Mouse (Mus musculus) kidney, adult 9 months (tissue): Measurements from ENCODE around the gene Batf2.
"Not testable (repeated sequence)": the region's sequence is repeated elsewhere in the genome, so short reads cannot be mapped to it uniquely, and the experiment has no call there.

Experiments
- DNase-seq: peaks from one replicate; pipeline ENCODE4 v3.0.0; 2022

Gene Batf2

DNA sequence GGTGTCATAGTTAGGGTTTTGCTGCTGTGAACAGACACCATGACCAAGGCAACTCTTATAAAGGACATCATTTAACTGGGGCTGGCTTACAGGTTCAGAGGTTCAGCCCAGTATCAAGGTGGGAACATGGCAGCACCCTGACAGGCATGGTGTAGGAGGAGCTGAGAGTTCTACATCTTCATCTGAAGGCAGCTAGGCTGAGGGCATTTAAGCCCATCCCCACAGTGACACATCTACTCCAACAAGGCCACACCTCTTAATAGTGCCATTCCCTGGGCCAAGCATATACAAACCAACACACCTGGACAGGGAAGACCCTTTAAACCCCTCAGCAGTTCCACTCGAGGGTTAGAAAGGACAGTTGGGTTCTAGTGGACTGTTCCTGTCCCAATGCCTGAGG lies 7.6 kb upstream of the Batf2 start:
- DNase-seq: not testable (repeated sequence)

- DNase-seq: no peak
Measured at GRCm38 (mm10) chr19:6136397-6136796, 4.4 kb upstream of the Batf2 start.

DNA sequence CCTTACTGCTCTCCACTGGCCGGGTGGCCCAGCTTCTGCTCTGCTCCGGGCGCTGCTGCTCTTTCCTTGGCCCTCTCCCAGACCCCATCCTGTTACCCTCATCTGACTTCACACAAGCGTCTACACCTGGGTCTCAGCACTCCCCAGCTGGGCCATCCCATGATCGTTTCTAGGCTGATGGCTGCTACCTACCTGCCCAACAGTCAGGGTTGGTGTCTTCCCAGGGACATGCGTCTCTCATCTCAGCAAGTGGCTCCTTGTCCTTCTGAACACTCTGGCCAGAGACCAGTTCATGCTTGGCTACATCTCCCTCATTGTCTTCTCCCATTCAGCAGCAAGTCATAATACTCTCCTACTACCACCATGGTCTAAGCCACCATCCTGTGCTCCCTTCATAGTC lies 1.1 kb upstream of the Batf2 start:
- DNase-seq: peak; percentile 43

DNA sequence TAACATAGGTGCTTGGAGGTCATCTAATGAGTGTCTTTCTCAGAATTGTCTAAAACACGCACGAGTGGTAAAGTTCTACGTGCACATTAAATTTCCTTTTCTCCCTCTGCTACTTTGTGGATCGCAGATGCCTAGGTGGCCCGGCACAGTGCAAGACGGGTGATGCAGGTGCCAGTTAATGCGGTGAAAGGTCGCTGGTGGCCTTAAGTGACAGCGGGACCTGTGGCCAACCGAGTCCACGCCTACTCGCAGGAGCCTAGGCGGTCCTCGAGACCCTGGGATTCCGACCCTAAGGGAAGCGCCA lies 457 bp upstream of the Batf2 start:
- DNase-seq: no peak

- peak; percentile 90 for DNase-seq
Measured at GRCm38 (mm10) chr19:6141394-6141749, 589 bp downstream of the Batf2 start, which contains the start of gene Arl2. Gene Arl2, minus strand, starts transcription at chr19:6141548.

GRCm38 (mm10) chr19:6144842-6145241 lies 4.1 kb downstream of the Batf2 start:
- no peak for DNase-seq

GRCm38 (mm10) chr19:6155174-6155573 lies 14.4 kb downstream of the Batf2 start:
- no peak for DNase-seq

DNA sequence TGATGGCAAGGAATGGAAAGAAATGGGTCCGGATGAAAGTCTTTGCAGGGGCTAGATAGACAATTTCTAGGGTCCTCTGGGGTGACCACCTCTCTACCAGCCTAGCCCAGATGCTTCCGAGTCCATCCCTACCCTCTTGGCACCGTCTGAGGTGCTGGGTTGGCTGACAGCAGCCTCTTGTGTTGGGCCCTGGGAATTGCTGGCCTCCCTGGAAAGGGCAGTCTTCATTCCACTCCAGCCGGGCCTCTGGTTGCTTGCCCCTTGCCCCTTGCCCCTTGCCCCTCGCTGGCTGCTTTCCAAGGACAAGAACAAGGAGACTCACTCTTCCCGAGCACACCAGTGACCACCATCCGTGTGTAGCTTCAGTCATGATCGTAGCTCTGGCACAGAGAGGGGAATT lies 15.6 kb downstream of the Batf2 start:
- peak; percentile 68 for DNase-seq

GRCm38 (mm10) chr19:6157220-6157619 lies 16.4 kb downstream of the Batf2 start:
- DNase-seq: no peak

- peak; percentile 59 for DNase-seq
Measured at GRCm38 (mm10) chr19:6163872-6164547, 23.2 kb downstream of the Batf2 start.

DNA sequence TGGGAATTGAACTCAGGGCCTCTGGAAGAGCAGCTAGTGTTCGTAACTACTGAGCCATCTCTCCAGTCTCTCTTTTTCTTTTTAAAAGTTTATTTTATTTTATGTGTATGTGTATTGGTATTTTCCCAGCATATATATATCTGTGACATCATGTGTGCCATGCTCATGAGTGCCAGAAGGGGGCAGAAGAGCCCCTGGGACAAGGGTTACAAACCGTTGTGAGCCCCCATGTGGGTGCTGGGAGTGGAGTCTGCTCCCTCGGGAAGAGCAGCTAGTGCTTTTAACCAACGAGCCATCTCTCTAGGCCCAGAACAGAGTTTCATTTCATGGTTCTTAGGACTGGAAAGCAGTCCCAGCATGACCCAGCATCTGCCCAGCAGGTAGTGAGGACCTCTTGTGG lies 26.0 kb downstream of the Batf2 start:
- DNase-seq: no peak

GRCm38 (mm10) chr19:6171215-6171614 lies 30.4 kb downstream of the Batf2 start:
- DNase-seq: peak; percentile 38

- DNase-seq: no peak
Measured at GRCm38 (mm10) chr19:6174771-6175170, 34.0 kb downstream of the Batf2 start.

DNA sequence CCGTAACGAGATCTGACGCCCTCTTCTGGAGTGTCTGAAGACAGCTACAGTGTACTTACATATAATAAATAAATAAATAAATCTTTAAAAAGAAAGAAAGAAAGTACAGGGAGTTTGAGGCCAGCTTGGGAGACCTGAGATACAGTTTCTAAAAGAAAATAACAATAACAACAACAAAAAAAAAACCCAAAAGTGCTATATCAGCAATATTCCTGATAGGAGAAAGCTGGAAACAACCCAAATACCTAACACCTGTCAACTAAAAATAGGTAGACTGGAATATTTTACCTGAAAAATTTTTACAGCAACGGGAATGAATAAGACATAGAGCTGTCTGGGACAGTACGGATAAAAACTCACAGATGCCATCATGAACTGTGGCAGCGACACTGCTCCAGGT lies 38.0 kb downstream of the Batf2 start:
- no peak for DNase-seq

DNA sequence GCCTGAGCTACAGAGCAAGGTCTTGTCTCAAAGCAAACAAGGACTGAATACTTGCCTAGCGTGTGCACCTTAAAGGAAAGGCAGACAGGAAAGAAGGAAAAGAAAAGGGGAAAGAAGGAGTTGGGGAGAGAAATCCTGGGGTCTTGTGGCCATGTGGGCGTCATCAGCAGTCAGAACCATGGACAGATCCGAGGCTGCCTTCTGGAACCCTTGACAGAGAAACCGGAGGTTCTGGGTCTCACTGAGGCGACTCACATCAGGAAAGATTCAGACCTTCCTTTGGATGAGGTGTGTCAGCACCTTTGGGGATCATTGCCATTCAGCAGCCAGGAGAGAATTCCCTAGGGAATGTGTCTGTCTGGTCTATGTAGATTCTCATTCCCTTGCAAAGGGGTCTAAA lies 40.8 kb downstream of the Batf2 start:
- no peak for DNase-seq

- DNase-seq: no peak
Measured at GRCm38 (mm10) chr19:6182534-6182933, 41.8 kb downstream of the Batf2 start.

DNA sequence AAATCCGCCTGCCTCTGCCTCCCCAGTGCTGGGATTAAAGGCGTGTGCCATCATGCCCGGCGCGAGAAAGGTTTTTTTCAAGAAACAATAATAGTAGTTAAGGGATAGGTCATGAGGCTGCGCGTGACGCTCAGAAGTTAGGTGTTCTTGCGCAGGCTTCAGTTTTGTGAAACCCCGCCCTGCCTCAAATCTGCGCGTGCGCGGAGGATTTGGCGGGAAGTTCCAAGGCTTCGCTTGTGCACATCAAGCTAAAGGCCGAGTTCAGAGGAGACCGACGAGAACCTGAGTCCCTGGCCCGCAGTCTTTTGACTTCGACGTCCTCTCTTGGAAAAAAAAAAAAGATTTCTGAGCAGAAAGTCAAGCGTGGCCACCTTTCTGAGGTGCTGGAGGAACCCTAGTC lies 43.3 kb downstream of the Batf2 start, which contains the start of gene Majin:
Majin (plus strand) TSS at position 258 of the 400 bp plus-strand sequence.
- no peak for DNase-seq

GRCm38 (mm10) chr19:6204265-6204664 lies 63.5 kb downstream of the Batf2 start:
- DNase-seq: no peak

DNA sequence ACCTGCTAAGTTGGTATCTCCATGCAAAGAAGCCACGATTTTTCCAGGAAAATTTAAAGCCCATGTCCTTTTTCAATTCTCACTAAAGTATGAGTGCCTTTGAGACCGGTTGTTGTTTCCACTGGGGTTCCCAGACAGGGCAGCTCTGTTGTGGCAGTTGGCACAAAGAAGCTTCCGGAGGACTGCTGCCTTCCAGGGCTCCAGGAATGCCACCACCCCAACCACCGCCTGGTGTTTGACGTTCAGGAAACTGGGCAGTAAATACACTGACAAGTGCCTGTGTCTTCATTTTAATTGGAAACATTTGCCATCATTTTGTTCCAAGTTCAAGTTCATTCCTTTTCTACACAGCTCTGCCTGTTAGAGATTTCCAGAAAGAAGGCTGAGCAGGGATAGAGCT lies 65.9 kb downstream of the Batf2 start:
- DNase-seq: no peak

DNA sequence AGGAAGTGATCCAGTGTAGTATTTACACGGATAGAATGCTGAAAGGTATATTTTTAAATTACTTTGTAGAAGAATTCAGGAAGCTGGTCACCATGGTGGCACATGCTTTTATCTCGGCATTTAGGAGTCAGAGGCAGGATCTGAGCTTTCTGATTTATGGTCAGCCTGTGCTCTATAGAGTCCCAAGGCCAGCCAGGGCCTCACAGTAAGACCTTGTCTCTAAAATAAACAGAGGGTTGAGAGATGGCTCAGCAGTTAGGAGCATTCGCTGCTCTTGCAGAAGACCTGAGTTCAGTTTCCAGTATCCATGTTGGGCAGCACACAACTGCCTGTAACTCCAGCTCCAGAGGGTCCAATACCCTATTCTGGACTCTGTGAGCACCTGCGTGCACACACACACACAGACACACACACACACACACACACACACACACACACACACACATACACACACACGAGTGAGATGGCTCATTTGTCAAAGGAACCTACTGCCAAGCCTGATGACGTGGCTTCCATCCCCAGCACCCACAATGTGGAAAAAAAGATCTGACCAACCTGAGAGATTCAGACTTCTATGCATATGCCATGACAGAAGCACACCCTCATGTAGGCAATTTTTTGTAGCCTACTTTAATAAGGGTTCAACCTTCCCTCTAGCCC lies 75.4 kb downstream of the Batf2 start:
- no peak for DNase-seq

- DNase-seq: no peak
Measured at GRCm38 (mm10) chr19:6218606-6219005, 77.8 kb downstream of the Batf2 start.
